Mouse (Mus musculus): ENCODE measurements around the gene Xpnpep2. TPM values are rescaled to one million over a fixed set of nuclear protein-coding genes. Genes with fewer than 3 reads are reported as not detected.

Xpnpep2 gene
- polyA plus RNA-seq, 1 experiment from 2014 or later = 0.74 TPM

- DNase-seq (ENCODE audit: extremely low spot score, low spot score) = no peak
- 90% methylated on average over 1 of the region's 1 CpGs for WGBS
These were observed 20.6 kb downstream of the Xpnpep2 start for GRCm38 (mm10) chrX:48129167-48129566.

GRCm38 (mm10) chrX:48136935-48137334, 28.4 kb downstream of the Xpnpep2 start:
- Histone ChIP-seq H3K4me3 (no peak overlapping the region), H3K36me3 (replicated peaks) (no peaks in the 10 kb centered on the region), H3K27ac (no peak overlapping the region), H3K9me3 (no peaks in the 10 kb centered on the region), H3K27me3 (ENCODE audit: poor library complexity, severe bottlenecking) (peaks cover 11% of the 10 kb centered on the region), H3K4me1 (peaks cover 27% of the 10 kb centered on the region)
- DNase-seq (ENCODE audit: extremely low spot score, low spot score) = no peak
- 86% methylated on average over 4 of the region's 4 CpGs for WGBS

More at GRCm38 (mm10) chrX:48129167-48129566, 20.6 kb downstream of the Xpnpep2 start:
- 0 out of 2 replicates have a peak, but pooled peaks cover 6% of the 10 kb centered on the region for H3K27me3 ChIP-seq (ENCODE audit: poor library complexity, severe bottlenecking)
- no peak overlapping the region for H3K4me3 ChIP-seq
- H3K36me3 ChIP-seq (replicated peaks) = no peaks in the 10 kb centered on the region
- no peaks in the 10 kb centered on the region for H3K9me3 ChIP-seq
- H3K4me1 ChIP-seq = peaks cover 20% of the 10 kb centered on the region
- H3K27ac ChIP-seq = no peak overlapping the region

GRCm38 (mm10) chrX:48138011-48138410, 29.5 kb downstream of the Xpnpep2 start:
- no peaks in the 10 kb centered on the region for H3K9me3 ChIP-seq
- no peaks in the 10 kb centered on the region for H3K36me3 ChIP-seq (replicated peaks)
- no peak for DNase-seq (ENCODE audit: extremely low spot score, low spot score)
- 57% methylated on average over 6 of the region's 6 CpGs for WGBS
- H3K4me3 ChIP-seq = no peak overlapping the region
- peaks cover 14% of the 10 kb centered on the region for H3K27me3 ChIP-seq (ENCODE audit: poor library complexity, severe bottlenecking)
- peaks cover 27% of the 10 kb centered on the region for H3K4me1 ChIP-seq
- peak overlapping the region; percentile 58; the same call in 1 of the 2 replicates for H3K27ac ChIP-seq

- Histone ChIP-seq H3K27ac (peak overlapping the region; percentile 72), H3K36me3 (replicated peaks) (no peaks in the 10 kb centered on the region), H3K4me1 (peaks cover 33% of the 10 kb centered on the region), H3K27me3 (ENCODE audit: poor library complexity, severe bottlenecking) (peaks cover 14% of the 10 kb centered on the region), H3K4me3 (no peak overlapping the region), H3K9me3 (no peaks in the 10 kb centered on the region)
- 46% methylated on average over 7 of the region's 7 CpGs for WGBS
- DNase-seq (ENCODE audit: extremely low spot score, low spot score) = no peak
These were observed 30.2 kb downstream of the Xpnpep2 start for GRCm38 (mm10) chrX:48138539-48139275.

- no peak for DNase-seq (ENCODE audit: extremely low spot score, low spot score)
- no peaks in the 10 kb centered on the region for H3K9me3 ChIP-seq
- no peaks in the 10 kb centered on the region for H3K36me3 ChIP-seq (replicated peaks)
- WGBS = 35% methylated on average over 14 of the region's 14 CpGs
- peaks cover 34% of the 10 kb centered on the region for H3K4me1 ChIP-seq
- H3K4me3 ChIP-seq = no peak overlapping the region
- peak overlapping the region; percentile 72 for H3K27ac ChIP-seq
- peaks cover 13% of the 10 kb centered on the region for H3K27me3 ChIP-seq (ENCODE audit: poor library complexity, severe bottlenecking)
These were observed 31.1 kb downstream of the Xpnpep2 start for GRCm38 (mm10) chrX:48139368-48140285.

- 68% methylated on average over 3 of the region's 3 CpGs for WGBS
- no peak for DNase-seq (ENCODE audit: extremely low spot score, low spot score)
- Histone ChIP-seq H3K36me3 (replicated peaks) (no peaks in the 10 kb centered on the region), H3K4me3 (no peak overlapping the region), H3K27me3 (ENCODE audit: poor library complexity, severe bottlenecking) (peaks cover 10% of the 10 kb centered on the region), H3K9me3 (no peaks in the 10 kb centered on the region), H3K4me1 (peaks cover 34% of the 10 kb centered on the region), H3K27ac (no peak overlapping the region)
These were observed 31.9 kb downstream of the Xpnpep2 start for GRCm38 (mm10) chrX:48140286-48140877.

- 77% methylated on average over 6 of the region's 6 CpGs for WGBS
- no peaks in the 10 kb centered on the region for H3K9me3 ChIP-seq
- H3K27ac ChIP-seq = no peak overlapping the region
- DNase-seq (ENCODE audit: extremely low spot score, low spot score) = no peak
- peaks cover 34% of the 10 kb centered on the region for H3K4me1 ChIP-seq
- H3K27me3 ChIP-seq (ENCODE audit: poor library complexity, severe bottlenecking) = peaks cover 10% of the 10 kb centered on the region
- H3K4me3 ChIP-seq = no peak overlapping the region
- H3K36me3 ChIP-seq (replicated peaks) = no peaks in the 10 kb centered on the region
These were observed 33.0 kb downstream of the Xpnpep2 start for GRCm38 (mm10) chrX:48141481-48141880.

GRCm38 (mm10) chrX:48143415-48144335, 35.1 kb downstream of the Xpnpep2 start:
- WGBS = 52% methylated on average over 26 of the region's 26 CpGs
- H3K4me3 ChIP-seq = peak overlapping the region; percentile 25
- H3K36me3 ChIP-seq (replicated peaks) = no peaks in the 10 kb centered on the region
- peaks cover 23% of the 10 kb centered on the region for H3K4me1 ChIP-seq
- H3K9me3 ChIP-seq = no peaks in the 10 kb centered on the region
- H3K27ac ChIP-seq = peak overlapping the region; percentile 30; the same call in 1 of the 2 replicates
- no peak for DNase-seq (ENCODE audit: extremely low spot score, low spot score)
- peaks cover 10% of the 10 kb centered on the region for H3K27me3 ChIP-seq (ENCODE audit: poor library complexity, severe bottlenecking)

- Histone ChIP-seq H3K27ac (no peak within 1 kb of the TSS), H3K27me3 (ENCODE audit: poor library complexity, severe bottlenecking) (peaks cover 10% of the 10 kb centered on the region), H3K4me3 (no peak within 1 kb of the TSS), H3K36me3 (replicated peaks) (no peaks in the 10 kb centered on the region), H3K4me1 (peaks cover 7% of the 10 kb centered on the region; the same call in 1 of the 2 replicates), H3K9me3 (no peaks in the 10 kb centered on the region)
- 83% methylated on average over 4 of the region's 4 CpGs for whole genome bisulfite sequencing
- DNase-seq (ENCODE audit: extremely low spot score, low spot score) = no peak
These were observed 37.7 kb downstream of the Xpnpep2 start, which contains the start of gene Sash3 for GRCm38 (mm10) chrX:48146262-48146661. Gene Sash3, plus strand, starts transcription at chrX:48146436.

- Histone ChIP-seq H3K9me3 (no peaks in the 10 kb centered on the region), H3K27ac (no peak overlapping the region), H3K4me1 (peaks cover 7% of the 10 kb centered on the region; the same call in 1 of the 2 replicates), H3K36me3 (replicated peaks) (no peaks in the 10 kb centered on the region), H3K4me3 (no peak overlapping the region), H3K27me3 (ENCODE audit: poor library complexity, severe bottlenecking) (no peaks in the 10 kb centered on the region)
- 90% methylated on average over 2 of the region's 2 CpGs for WGBS
- no peak for DNase-seq (ENCODE audit: extremely low spot score, low spot score)
These were observed 38.7 kb downstream of the Xpnpep2 start for GRCm38 (mm10) chrX:48147226-48147625.

GRCm38 (mm10) chrX:48147741-48148186, 39.2 kb downstream of the Xpnpep2 start:
- H3K9me3 ChIP-seq = no peaks in the 10 kb centered on the region
- no peaks in the 10 kb centered on the region for H3K36me3 ChIP-seq (replicated peaks)
- peaks cover 7% of the 10 kb centered on the region; the same call in 1 of the 2 replicates for H3K4me1 ChIP-seq
- WGBS = 83% methylated on average over 7 of the region's 7 CpGs
- no peaks in the 10 kb centered on the region for H3K27me3 ChIP-seq (ENCODE audit: poor library complexity, severe bottlenecking)
- DNase-seq (ENCODE audit: extremely low spot score, low spot score) = no peak
- no peak overlapping the region for H3K4me3 ChIP-seq
- H3K27ac ChIP-seq = no peak overlapping the region

Measured in forebrain, embryonic 10.5 days (tissue).